Mouse (Mus musculus) embryonic fibroblast, embryonic 13.5 days (primary cell): ENCODE measurements around the gene Slamf9.

Source experiments
- CTCF ChIP-seq: IDR thresholded peaks from 2 replicates; pipeline ENCODE4 v1.5.1; 2011; ENCODE audit warnings: mild to moderate bottlenecking, control low read depth, low read length, moderate library complexity, borderline replicate concordance; ENCODE audit not compliant: insufficient read depth
- POLR2A ChIP-seq: IDR thresholded peaks from 2 replicates; pipeline ENCODE4 v1.6.1; 2011; ENCODE audit warnings: low read depth, mild to moderate bottlenecking, control low read depth, low read length, moderate library complexity

DNA sequence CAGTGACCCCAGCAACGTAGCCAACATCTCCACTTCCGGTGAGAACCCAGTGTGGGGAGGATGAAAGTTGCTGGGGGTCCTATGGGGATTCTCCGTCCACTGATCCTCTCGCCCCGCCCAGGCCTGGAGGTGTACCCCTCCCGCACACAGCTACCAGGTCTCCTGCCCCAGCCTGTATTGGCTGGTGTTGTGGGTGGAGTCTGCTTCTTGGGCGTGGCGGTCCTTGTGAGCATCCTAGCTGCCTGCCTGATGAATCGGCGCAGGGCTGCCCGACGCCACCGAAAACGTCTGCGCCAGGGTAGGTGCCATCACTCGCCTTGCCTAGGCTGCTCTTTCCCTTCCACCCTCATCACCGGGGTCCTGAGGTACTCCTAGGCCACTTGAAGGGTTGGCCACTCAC lies 20.9 kb downstream of the Slamf9 start:
- TF ChIP-seq CTCF = no peak
- TF ChIP-seq POLR2A = no peak
